Mouse (Mus musculus): ENCODE data around the gene Tns1. TPM values are rescaled to one million over a fixed set of nuclear protein-coding genes. Genes with fewer than 3 reads are reported as not detected.

The Tns1 gene
- total and polyA plus RNA-seq, 3 experiments = 0.11 TPM; not detected in 2

DNA sequence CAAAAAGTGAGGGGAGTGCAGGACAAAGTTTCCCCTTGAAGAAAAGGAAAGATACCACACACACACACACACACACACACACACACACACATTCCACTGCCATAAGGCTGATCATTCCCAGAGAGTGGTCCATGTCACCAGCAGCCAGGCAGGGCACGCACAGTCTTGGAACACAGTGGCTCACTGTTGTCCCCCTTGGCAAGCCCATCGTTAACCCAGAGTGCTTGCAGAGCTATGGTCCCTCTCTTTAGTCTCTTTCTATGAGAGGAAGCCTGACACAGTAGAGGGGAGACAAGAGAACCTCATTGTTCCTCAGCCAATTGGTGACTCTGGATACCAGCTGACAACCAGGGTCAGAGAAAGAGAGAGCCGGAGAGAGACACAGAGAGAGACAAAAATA, 179.9 kb downstream of the Tns1 start:
- no peak overlapping the region for H3K9ac ChIP-seq (ENCODE audit: control insufficient read depth, low read depth, low read length, poor library complexity, severe bottlenecking)
- no peak for DNase-seq (ENCODE audit: low read depth, low spot score)
- no peaks in the 10 kb centered on the region for H3K36me3 ChIP-seq (ENCODE audit: control insufficient read depth in 1 of 2, insufficient read depth in 2 of 2, low read length in 2 of 2)
- no peak overlapping the region for H3K4me3 ChIP-seq (ENCODE audit: control insufficient read depth in 1 of 2, insufficient read depth in 1 of 2, low read depth in 2 of 2, low read length in 2 of 2)
- H3K79me2 ChIP-seq (ENCODE audit: control insufficient read depth, insufficient read depth, low read length, poor library complexity) = no peaks in the 10 kb centered on the region
- no peak overlapping the region for H3K27ac ChIP-seq (ENCODE audit: control insufficient read depth, low read depth, low read length)
- no peaks in the 10 kb centered on the region for H3K4me1 ChIP-seq (ENCODE audit: control insufficient read depth in 1 of 2, insufficient read depth in 2 of 2, low read length in 2 of 2)
- H3K9me3 ChIP-seq (replicated peaks; ENCODE audit: insufficient read depth, low read length) = no peaks in the 10 kb centered on the region
- TF ChIP-seq CHD1 (IDR thresholded peaks at IDR 0.05; ENCODE audit: low read depth, low read length) = no peak
- TF ChIP-seq EP300 (IDR thresholded peaks at IDR 0.05; ENCODE audit: low read depth in 1 of 2, low read length in 2 of 2) = no peak
- no peak for TF ChIP-seq MAX (IDR thresholded peaks at IDR 0.05; ENCODE audit: low read length)
- TF ChIP-seq TBP (IDR thresholded peaks at IDR 0.05; ENCODE audit: low read depth, low read length) = no peak
- TF ChIP-seq ZMIZ1 (IDR thresholded peaks at IDR 0.05; ENCODE audit: low read depth, low read length) = no peak
- TF ChIP-seq SMC3 (IDR thresholded peaks at IDR 0.05; ENCODE audit: low read depth, low read length) = no peak
- no peak for TF ChIP-seq ZKSCAN1 (IDR thresholded peaks at IDR 0.05; ENCODE audit: low read depth, low read length)
- TF ChIP-seq ETS1 (IDR thresholded peaks at IDR 0.05; ENCODE audit: low read depth, low read length) = no peak
- TF ChIP-seq CHD2 (IDR thresholded peaks at IDR 0.05; ENCODE audit: low read length) = no peak
- TF ChIP-seq GATA1 (IDR thresholded peaks at IDR 0.05; ENCODE audit: low read depth, low read length) = no peak
- TF ChIP-seq USF2 (IDR thresholded peaks at IDR 0.05; ENCODE audit: borderline replicate concordance in 1 of 2, insufficient read depth in 1 of 2, low read depth in 1 of 2, low read length in 2 of 2) = no peak
- no peak for TF ChIP-seq POLR2A (IDR thresholded peaks at IDR 0.05; ENCODE audit: control insufficient read depth in 1 of 2, insufficient read depth in 1 of 2, low read depth in 1 of 2, low read length in 2 of 2, poor library complexity in 1 of 2)
- TF ChIP-seq RAD21 (IDR thresholded peaks at IDR 0.05; ENCODE audit: low read depth, low read length) = no peak
- no peaks in the 10 kb centered on the region for H3K27me3 ChIP-seq (ENCODE audit: control insufficient read depth in 1 of 2, insufficient read depth in 2 of 2, low read length in 2 of 2)

DNA sequence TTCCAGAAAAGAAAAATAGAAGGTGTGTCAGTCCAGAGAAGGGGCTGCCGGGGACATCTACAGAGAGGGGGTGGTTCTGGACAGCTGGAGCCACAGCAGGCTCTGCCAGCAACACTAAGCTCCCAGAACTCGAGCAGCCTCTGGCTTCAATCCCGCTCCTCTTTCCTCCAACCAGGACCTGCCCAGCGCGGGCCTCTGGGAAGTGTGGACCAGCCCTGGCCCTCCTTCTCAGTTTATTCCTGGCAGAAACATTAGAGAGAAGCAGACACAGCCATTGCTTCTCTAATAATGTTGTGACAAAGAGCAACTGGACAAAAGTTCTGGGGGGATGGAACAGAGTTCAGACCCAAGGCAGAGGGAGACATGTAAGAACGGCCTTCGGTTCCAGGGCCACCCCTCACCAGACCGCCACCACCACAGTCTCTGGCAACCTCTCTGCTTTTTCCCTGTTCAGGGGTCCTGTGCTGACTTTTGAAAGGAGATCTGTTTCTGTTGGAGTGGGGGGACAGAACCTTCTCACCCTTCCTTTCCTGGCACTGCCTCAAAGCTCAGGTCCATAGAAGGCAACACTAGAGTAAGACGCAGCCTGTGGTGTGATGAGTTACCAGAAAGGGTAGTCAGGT, 180.5 kb downstream of the Tns1 start:
- no peak overlapping the region for H3K27ac ChIP-seq (ENCODE audit: control insufficient read depth, low read depth, low read length)
- no peaks in the 10 kb centered on the region for H3K79me2 ChIP-seq (ENCODE audit: control insufficient read depth, insufficient read depth, low read length, poor library complexity)
- H3K9me3 ChIP-seq (replicated peaks; ENCODE audit: insufficient read depth, low read length) = no peaks in the 10 kb centered on the region
- H3K4me1 ChIP-seq (ENCODE audit: control insufficient read depth in 1 of 2, insufficient read depth in 2 of 2, low read length in 2 of 2) = no peaks in the 10 kb centered on the region
- DNase-seq (ENCODE audit: low read depth, low spot score) = no peak
- no peak overlapping the region for H3K4me3 ChIP-seq (ENCODE audit: control insufficient read depth in 1 of 2, insufficient read depth in 1 of 2, low read depth in 2 of 2, low read length in 2 of 2)
- TF ChIP-seq JUND (IDR thresholded peaks at IDR 0.05; ENCODE audit: low read depth, low read length) (no peak), MAZ (IDR thresholded peaks at IDR 0.05; ENCODE audit: low read depth, low read length) (no peak), MYC (IDR thresholded peaks at IDR 0.05; ENCODE audit: low read depth, low read length) (no peak), ZNF384 (IDR thresholded peaks at IDR 0.05; ENCODE audit: low read depth, low read length) (no peak)
- no peaks in the 10 kb centered on the region for H3K27me3 ChIP-seq (ENCODE audit: control insufficient read depth in 1 of 2, insufficient read depth in 2 of 2, low read length in 2 of 2)
- no peak overlapping the region for H3K9ac ChIP-seq (ENCODE audit: control insufficient read depth, low read depth, low read length, poor library complexity, severe bottlenecking)
- no peaks in the 10 kb centered on the region for H3K36me3 ChIP-seq (ENCODE audit: control insufficient read depth in 1 of 2, insufficient read depth in 2 of 2, low read length in 2 of 2)
